Mouse (Mus musculus): ENCODE data around the gene Cxcl14. TPM values are rescaled to one million over a fixed set of nuclear protein-coding genes. Genes with fewer than 3 reads are reported as not detected.

The Cxcl14 gene
- total and polyA plus RNA-seq, 3 experiments: not detected

GRCm38 (mm10) chr13:56315201-56315600 is 18.9 kb upstream of the Cxcl14 start:
- Histone ChIP-seq H3K27ac (ENCODE audit: control insufficient read depth, low read depth, low read length) (no peak overlapping the region), H3K4me3 (ENCODE audit: control insufficient read depth in 1 of 2, insufficient read depth in 1 of 2, low read depth in 2 of 2, low read length in 2 of 2) (no peak overlapping the region), H3K79me2 (ENCODE audit: control insufficient read depth, insufficient read depth, low read length, poor library complexity) (no peaks in the 10 kb centered on the region), H3K27me3 (ENCODE audit: control insufficient read depth in 1 of 2, insufficient read depth in 2 of 2, low read length in 2 of 2) (no peaks in the 10 kb centered on the region), H3K9me3 (replicated peaks; ENCODE audit: insufficient read depth, low read length) (no peaks in the 10 kb centered on the region), H3K9ac (ENCODE audit: control insufficient read depth, low read depth, low read length, poor library complexity, severe bottlenecking) (no peak overlapping the region), H3K36me3 (ENCODE audit: control insufficient read depth in 1 of 2, insufficient read depth in 2 of 2, low read length in 2 of 2) (no peaks in the 10 kb centered on the region), H3K4me1 (ENCODE audit: control insufficient read depth in 1 of 2, insufficient read depth in 2 of 2, low read length in 2 of 2) (no peaks in the 10 kb centered on the region)
- TF ChIP-seq GABPA (IDR thresholded peaks at IDR 0.05; ENCODE audit: low read depth, low read length): no peak
- DNase-seq (ENCODE audit: low read depth, low spot score): no peak

GRCm38 (mm10) chr13:56305058-56305457 is 8.7 kb upstream of the Cxcl14 start:
- Histone ChIP-seq H3K27me3 (ENCODE audit: control insufficient read depth in 1 of 2, insufficient read depth in 2 of 2, low read length in 2 of 2) (no peaks in the 10 kb centered on the region), H3K4me1 (ENCODE audit: control insufficient read depth in 1 of 2, insufficient read depth in 2 of 2, low read length in 2 of 2) (no peaks in the 10 kb centered on the region), H3K27ac (ENCODE audit: control insufficient read depth, low read depth, low read length) (no peak overlapping the region), H3K9ac (ENCODE audit: control insufficient read depth, low read depth, low read length, poor library complexity, severe bottlenecking) (no peak overlapping the region), H3K9me3 (replicated peaks; ENCODE audit: insufficient read depth, low read length) (no peaks in the 10 kb centered on the region), H3K79me2 (ENCODE audit: control insufficient read depth, insufficient read depth, low read length, poor library complexity) (no peaks in the 10 kb centered on the region), H3K4me3 (ENCODE audit: control insufficient read depth in 1 of 2, insufficient read depth in 1 of 2, low read depth in 2 of 2, low read length in 2 of 2) (no peak overlapping the region), H3K36me3 (ENCODE audit: control insufficient read depth in 1 of 2, insufficient read depth in 2 of 2, low read length in 2 of 2) (no peaks in the 10 kb centered on the region)
- TF ChIP-seq TBP (IDR thresholded peaks at IDR 0.05; ENCODE audit: low read depth, low read length) (no peak), ZC3H11A (IDR thresholded peaks at IDR 0.05; ENCODE audit: low read depth, low read length) (no peak), RAD21 (IDR thresholded peaks at IDR 0.05; ENCODE audit: low read depth, low read length) (no peak), ZKSCAN1 (IDR thresholded peaks at IDR 0.05; ENCODE audit: low read depth, low read length) (no peak), ZNF384 (IDR thresholded peaks at IDR 0.05; ENCODE audit: low read depth, low read length) (no peak), ZMIZ1 (IDR thresholded peaks at IDR 0.05; ENCODE audit: low read depth, low read length) (no peak), CHD1 (IDR thresholded peaks at IDR 0.05; ENCODE audit: low read depth, low read length) (no peak), CHD2 (IDR thresholded peaks at IDR 0.05; ENCODE audit: low read length) (no peak), CTCF (IDR thresholded peaks at IDR 0.05 in 2 of 3, conservative IDR thresholded peaks at IDR 0.05 in 1 of 3; ENCODE audit: control insufficient read depth in 1 of 3, insufficient read depth in 1 of 3, low read depth in 2 of 3, low read length in 3 of 3, poor library complexity in 1 of 3, severe bottlenecking in 1 of 3) (no peak), MAFK (IDR thresholded peaks at IDR 0.05; ENCODE audit: borderline replicate concordance, low read depth, low read length) (no peak)
- DNase-seq (ENCODE audit: low read depth, low spot score): no peak

- no peaks in the 10 kb centered on the region for H3K79me2 ChIP-seq (ENCODE audit: control insufficient read depth, insufficient read depth, low read length, poor library complexity)
- no peaks in the 10 kb centered on the region for H3K36me3 ChIP-seq (ENCODE audit: control insufficient read depth in 1 of 2, insufficient read depth in 2 of 2, low read length in 2 of 2)
- H3K27me3 ChIP-seq (ENCODE audit: control insufficient read depth in 1 of 2, insufficient read depth in 2 of 2, low read length in 2 of 2): no peaks in the 10 kb centered on the region
- H3K9me3 ChIP-seq (replicated peaks; ENCODE audit: insufficient read depth, low read length): no peaks in the 10 kb centered on the region
- TF ChIP-seq RAD21 (IDR thresholded peaks at IDR 0.05; ENCODE audit: low read depth, low read length) (no peak), ETS1 (IDR thresholded peaks at IDR 0.05; ENCODE audit: low read depth, low read length) (no peak), CTCF (IDR thresholded peaks at IDR 0.05 in 2 of 3, conservative IDR thresholded peaks at IDR 0.05 in 1 of 3; ENCODE audit: control insufficient read depth in 1 of 3, insufficient read depth in 1 of 3, low read depth in 2 of 3, low read length in 3 of 3, poor library complexity in 1 of 3, severe bottlenecking in 1 of 3) (no peak), USF1 (IDR thresholded peaks at IDR 0.05; ENCODE audit: low read depth, low read length) (no peak), ZNF384 (IDR thresholded peaks at IDR 0.05; ENCODE audit: low read depth, low read length) (no peak), USF2 (IDR thresholded peaks at IDR 0.05; ENCODE audit: borderline replicate concordance in 1 of 2, insufficient read depth in 1 of 2, low read depth in 1 of 2, low read length in 2 of 2) (no peak), ZMIZ1 (IDR thresholded peaks at IDR 0.05; ENCODE audit: low read depth, low read length) (no peak), SIN3A (IDR thresholded peaks at IDR 0.05; ENCODE audit: low read length) (no peak), RCOR1 (IDR thresholded peaks at IDR 0.05; ENCODE audit: low read depth, low read length) (no peak), EP300 (IDR thresholded peaks at IDR 0.05; ENCODE audit: low read depth in 1 of 2, low read length in 2 of 2) (no peak), MXI1 (IDR thresholded peaks at IDR 0.05; ENCODE audit: low read depth, low read length) (no peak), SMC3 (IDR thresholded peaks at IDR 0.05; ENCODE audit: low read depth, low read length) (no peak), TAL1 (IDR thresholded peaks at IDR 0.05; ENCODE audit: low read length) (no peak), ZC3H11A (IDR thresholded peaks at IDR 0.05; ENCODE audit: low read depth, low read length) (no peak)
- no peak overlapping the region for H3K27ac ChIP-seq (ENCODE audit: control insufficient read depth, low read depth, low read length)
- no peaks in the 10 kb centered on the region for H3K4me1 ChIP-seq (ENCODE audit: control insufficient read depth in 1 of 2, insufficient read depth in 2 of 2, low read length in 2 of 2)
- H3K4me3 ChIP-seq (ENCODE audit: control insufficient read depth in 1 of 2, insufficient read depth in 1 of 2, low read depth in 2 of 2, low read length in 2 of 2): no peak overlapping the region
- DNase-seq (ENCODE audit: low read depth, low spot score): no peak
- no peak overlapping the region for H3K9ac ChIP-seq (ENCODE audit: control insufficient read depth, low read depth, low read length, poor library complexity, severe bottlenecking)
Observed at GRCm38 (mm10) chr13:56304453-56304852, 8.1 kb upstream of the Cxcl14 start.
